Comparison of ENCODE assay signal across 25 mouse cellular contexts in genomic region chr12:70774006-70774405, GRCm38 (mm10).
"Had no signal": no experiment of that assay in that cellular context is flagged by ENCODE, and none has a peak within 500 bp of the region (broad histone marks: within the 10 kb centered on the region; RNA-seq: fewer than 3 reads in every experiment).

No protein-coding gene starts in this region.

- H3K27ac ChIP-seq: gastrocnemius, adult 2 months; heart, embryonic 10.5 days; hindbrain, embryonic 10.5 days; hindbrain, embryonic 12.5 days; hindbrain, embryonic 14.5 days; intestine, embryonic 15.5 days; kidney, embryonic 15.5 days; layer of hippocampus, adult 2 months; left cerebral cortex, adult 2 months; limb, embryonic 10.5 days; limb, embryonic 12.5 days had no signal

- H3K27me3 ChIP-seq: heart, embryonic 12.5 days; hindbrain, embryonic 12.5 days; intestine, embryonic 15.5 days; kidney, embryonic 15.5 days; limb, embryonic 12.5 days had no signal

- H3K4me2 ChIP-seq: heart, embryonic 12.5 days; hindbrain, embryonic 12.5 days; hindbrain, embryonic 14.5 days; intestine, embryonic 15.5 days; kidney, embryonic 15.5 days; limb, embryonic 12.5 days had no signal

- ATAC-seq: forebrain, postnatal 0 days; hindbrain, embryonic 16.5 days; inflammation-experienced regulatory T-cells, adult 6 months; intestine, embryonic 15.5 days; intestine, postnatal 0 days had no signal

- H3K36me3 ChIP-seq: heart, embryonic 10.5 days; heart, embryonic 12.5 days; hindbrain, embryonic 10.5 days; hindbrain, embryonic 12.5 days; intestine, embryonic 15.5 days; kidney, embryonic 15.5 days; limb, embryonic 10.5 days; limb, embryonic 12.5 days had no signal

- H3K4me3 ChIP-seq: gastrocnemius, adult 2 months; heart, embryonic 10.5 days; heart, embryonic 12.5 days; hindbrain, embryonic 10.5 days; hindbrain, embryonic 12.5 days; intestine, embryonic 15.5 days; kidney, embryonic 15.5 days; layer of hippocampus, adult 2 months; left cerebral cortex, adult 2 months; limb, embryonic 10.5 days; limb, embryonic 12.5 days had no signal

- H3K9ac ChIP-seq: forebrain, postnatal 0 days; heart, embryonic 12.5 days; hindbrain, embryonic 12.5 days; hindbrain, embryonic 14.5 days; intestine, embryonic 15.5 days; kidney, embryonic 15.5 days; limb, embryonic 12.5 days had no signal

- DNase-seq: forebrain, postnatal 0 days; gastrocnemius, adult 2 months; gastrocnemius, postnatal 10 days; gastrocnemius, postnatal 25 days; heart, adult 18-20 months; heart, postnatal 10 days; heart, postnatal 4 days; kidney, adult 18-20 months; kidney, adult 9 months; kidney, postnatal 10 days; liver had no signal

- H3K9me3 ChIP-seq: heart, embryonic 10.5 days; heart, embryonic 12.5 days; hindbrain, embryonic 10.5 days; hindbrain, embryonic 12.5 days; intestine, embryonic 15.5 days; kidney, embryonic 15.5 days; limb, embryonic 10.5 days; limb, embryonic 12.5 days had no signal

- H3K4me1 ChIP-seq: hindbrain, embryonic 10.5 days; hindbrain, embryonic 12.5 days; intestine, embryonic 15.5 days; limb, embryonic 12.5 days had no signal
